Mouse (Mus musculus) lung, adult 2 months (tissue): ENCODE results near the gene Olfr1370. TPM values are rescaled to one million over a fixed set of nuclear protein-coding genes. Genes with fewer than 3 reads are reported as not detected.
"Not testable (repeated sequence)": the region's sequence is repeated elsewhere in the genome, so short reads cannot be mapped to it uniquely, and the experiment has no call there.

Source experiments
- DNase-seq: peaks from one replicate; pipeline ENCODE4 v3.0.0; 2022
- H3K4me1 ChIP-seq: fragments of 200-500 bp; 2 replicates; pipeline ENCODE4 v1.6.1; 2011; ENCODE audit warnings: low read length; ENCODE audit not compliant: control insufficient read depth, insufficient read depth
- H3K4me3 ChIP-seq: fragments of 200-500 bp; replicated peaks from 2 replicates; pipeline ENCODE3; 2011; ENCODE audit warnings: low read depth, mild to moderate bottlenecking, control low read depth, low read length; ENCODE audit errors: extremely low read depth
- CTCF ChIP-seq: fragments of 200-500 bp; IDR thresholded peaks from 2 replicates; pipeline ENCODE4 v1.5.1; 2011; ENCODE audit warnings: mild to moderate bottlenecking, low read length, control low read depth; ENCODE audit not compliant: insufficient read depth
- POLR2A ChIP-seq: fragments of 200-500 bp; IDR thresholded peaks from 2 replicates; pipeline ENCODE4 v1.6.1; 2011; ENCODE audit warnings: low read depth, mild to moderate bottlenecking, control low read depth, low read length, borderline replicate concordance; ENCODE audit errors: extremely low read depth
- WGBS: fragments of 180-500 bp; shearing (Covaris S2); methylation state at CpG from one replicate; pipeline ENCODE4 v1.1.7; 2018; 5-methylcytosine and 5-hydroxymethylcytosine counted together
- polyA plus RNA-seq: library from polyadenylated mRNA; depleted of rRNA; stranded (reverse); fragments of >200 nt; gene quantifications from 2 replicates; pipeline ENCODE4 v1.2.3, GENCODE M21; 2012; rRNA removed

Gene Olfr1370
- not detected in 2 replicates for polyA plus RNA-seq

DNA sequence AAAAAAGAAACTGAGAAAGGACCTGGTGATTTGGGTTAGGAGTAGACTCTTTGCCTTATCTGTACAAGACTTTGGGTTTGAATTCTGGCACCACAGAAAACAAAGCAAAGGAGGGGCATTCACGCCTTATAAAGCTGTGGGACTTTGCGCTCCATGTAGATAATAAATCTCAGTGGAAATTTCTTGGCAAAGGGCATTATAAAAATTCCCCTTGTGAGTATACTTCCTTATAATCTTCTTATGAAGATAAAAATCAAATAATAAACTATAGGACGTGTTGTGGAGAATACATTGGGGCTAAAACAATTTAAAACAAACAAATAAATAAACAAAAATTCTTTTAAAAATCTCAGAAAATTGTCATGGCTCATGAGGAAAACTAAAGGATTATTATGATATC lies at the start of gene Olfr1370:
Gene Olfr1370, minus strand, starts transcription at position 101 of the 400 bp plus-strand sequence.
- Histone ChIP-seq H3K4me3 (no peak within 1 kb of the TSS), H3K4me1 (no peaks in the 10 kb centered on the region)
- no peak for TF ChIP-seq POLR2A
- no peak for TF ChIP-seq CTCF
- 68% methylated on average over 3 of the region's 3 CpGs for whole genome bisulfite sequencing
- no peak for DNase-seq

DNA sequence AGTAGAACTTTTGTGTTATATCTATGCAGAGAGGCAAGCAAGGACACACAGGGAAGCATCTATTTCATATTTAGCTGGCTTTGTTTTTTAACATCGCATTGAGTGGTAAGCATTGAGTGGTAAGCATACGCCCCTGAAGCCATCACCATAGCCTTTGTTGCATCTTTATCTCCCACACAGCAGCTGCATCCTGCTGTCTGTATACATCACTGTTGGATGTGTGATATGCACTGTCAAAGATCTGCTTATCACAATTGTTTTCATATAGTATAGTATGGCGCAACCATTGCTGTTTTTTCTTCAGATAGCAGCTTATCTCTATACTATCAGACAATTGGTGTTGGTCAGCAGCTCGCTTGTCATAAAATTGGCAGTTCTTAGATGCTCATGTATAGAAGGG lies 39.4 kb upstream of the Olfr1370 start:
- WGBS, result 56% methylated on average over 4 of the region's 4 CpGs

GRCm38 (mm10) chr13:21111183-21111582 lies 36.4 kb upstream of the Olfr1370 start, which contains the start of gene Olfr1369-ps1:
Gene Olfr1369-ps1 (plus strand): TSS chr13:21111483.
- not testable (repeated sequence) for DNase-seq, H3K4me1 ChIP-seq, H3K4me3 ChIP-seq
- WGBS, result 75% methylated on average over 3 of the region's 3 CpGs

More for the DNA sequence above, 39.4 kb upstream of the Olfr1370 start:
- TF ChIP-seq CTCF, result no peak
- no peak for TF ChIP-seq POLR2A
- DNase-seq, result no peak
- H3K4me1 ChIP-seq, result no peaks in the 10 kb centered on the region
- no peak overlapping the region for H3K4me3 ChIP-seq

DNA sequence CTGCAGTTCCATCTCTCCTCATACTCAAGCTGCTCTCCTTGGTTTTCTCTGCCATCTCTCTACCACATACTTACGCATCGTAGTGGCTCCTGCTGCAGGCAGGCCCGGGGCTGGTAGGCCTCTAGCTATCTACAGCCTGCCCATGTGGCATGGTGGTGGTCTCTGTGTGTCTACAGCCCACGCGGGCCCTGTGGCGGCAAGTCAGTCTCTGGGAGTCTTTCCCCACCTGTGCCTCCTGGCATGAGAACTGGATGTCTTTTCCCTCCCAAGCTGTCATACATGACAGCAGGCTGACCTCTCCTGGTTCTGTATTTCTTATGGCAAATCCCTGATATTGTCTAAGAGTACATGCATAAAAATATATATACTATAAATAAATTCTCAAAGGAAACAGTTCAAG lies 35.7 kb upstream of the Olfr1370 start:
- H3K4me1 ChIP-seq, result no peaks in the 10 kb centered on the region
- WGBS, result 90% methylated on average over 6 of the region's 6 CpGs
- no peak for TF ChIP-seq CTCF
- TF ChIP-seq POLR2A, result no peak

GRCm38 (mm10) chr13:21109759-21110158 lies 35.0 kb upstream of the Olfr1370 start:
- DNase-seq, result no peak
- no peak overlapping the region for H3K4me3 ChIP-seq

More for the DNA sequence above, 35.7 kb upstream of the Olfr1370 start:
- H3K4me3 ChIP-seq, result no peak overlapping the region
- no peak for DNase-seq

GRCm38 (mm10) chr13:21082686-21083085 lies 7.9 kb upstream of the Olfr1370 start:
- no peaks in the 10 kb centered on the region for H3K4me1 ChIP-seq
- no peak for DNase-seq
- H3K4me3 ChIP-seq, result no peak overlapping the region
- TF ChIP-seq CTCF (no peak), POLR2A (no peak)
- 42% methylated on average over 2 of the region's 2 CpGs for WGBS

More at GRCm38 (mm10) chr13:21109759-21110158, 35.0 kb upstream of the Olfr1370 start:
- TF ChIP-seq CTCF, result no peak
- TF ChIP-seq POLR2A, result no peak
- WGBS, result 88% methylated on average over 3 of the region's 3 CpGs
- no peaks in the 10 kb centered on the region for H3K4me1 ChIP-seq

- TF ChIP-seq POLR2A (no peak), CTCF (no peak)
- H3K4me1 ChIP-seq, result no peaks in the 10 kb centered on the region
- DNase-seq, result no peak
- no peak overlapping the region for H3K4me3 ChIP-seq
- WGBS, result 81% methylated on average over 2 of the region's 2 CpGs
These were observed 8.7 kb downstream of the Olfr1370 start for GRCm38 (mm10) chr13:21066021-21066420.

DNA sequence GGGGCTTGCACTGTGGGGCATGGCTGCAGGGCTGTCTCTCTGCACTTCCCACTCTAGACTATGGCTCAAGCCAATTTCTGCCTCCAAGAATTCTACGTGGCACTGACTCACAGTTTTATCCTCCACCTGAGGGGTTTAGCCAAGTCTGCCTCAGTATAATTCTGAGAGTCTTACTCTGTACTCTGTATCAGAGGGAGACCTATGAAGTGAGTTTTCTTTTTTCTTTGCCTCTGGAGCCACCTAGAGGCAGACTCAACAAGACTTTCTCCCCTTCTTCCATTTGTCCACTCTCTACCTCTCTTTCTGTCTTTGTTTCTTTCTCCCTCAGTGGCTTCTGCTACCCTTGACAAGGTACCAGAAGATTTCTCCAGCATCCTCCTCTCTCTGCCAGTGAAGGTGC lies 24.6 kb downstream of the Olfr1370 start:
- Histone ChIP-seq H3K4me3 (no peak overlapping the region), H3K4me1 (no peaks in the 10 kb centered on the region)
- WGBS, result 44% methylated on average over 1 of the region's 1 CpGs
- no peak for DNase-seq
- TF ChIP-seq CTCF (no peak), POLR2A (no peak)

DNA sequence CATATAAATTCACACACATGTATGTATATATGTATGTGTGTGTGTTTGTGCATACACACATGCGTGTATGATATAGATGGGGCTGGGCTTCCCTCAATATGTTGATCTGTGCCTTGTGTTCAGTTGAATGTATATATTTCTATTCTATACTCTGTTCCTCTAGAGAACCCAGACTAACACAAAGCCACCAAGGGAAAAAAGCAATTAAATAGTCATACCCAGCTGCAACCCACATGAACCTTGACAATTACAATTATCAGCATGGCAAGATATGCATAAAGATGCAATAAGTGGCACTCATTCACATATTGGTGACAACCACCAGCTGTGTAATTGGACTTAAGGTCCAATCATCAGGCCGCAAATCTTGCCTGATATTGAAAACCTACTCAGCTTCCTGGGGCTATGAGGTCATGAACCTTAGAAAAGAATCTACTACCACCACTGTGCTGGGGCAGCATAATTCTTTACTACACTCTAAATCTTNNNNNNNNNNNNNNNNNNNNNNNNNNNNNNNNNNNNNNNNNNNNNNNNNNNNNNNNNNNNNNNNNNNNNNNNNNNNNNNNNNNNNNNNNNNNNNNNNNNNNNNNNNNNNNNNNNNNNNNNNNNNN lies 34.1 kb downstream of the Olfr1370 start:
- WGBS, result 86% methylated on average over 2 of the region's 2 CpGs
- no peak for DNase-seq
- Histone ChIP-seq H3K4me1 (no peaks in the 10 kb centered on the region), H3K4me3 (no peak overlapping the region)
- TF ChIP-seq CTCF (no peak), POLR2A (no peak)

DNA sequence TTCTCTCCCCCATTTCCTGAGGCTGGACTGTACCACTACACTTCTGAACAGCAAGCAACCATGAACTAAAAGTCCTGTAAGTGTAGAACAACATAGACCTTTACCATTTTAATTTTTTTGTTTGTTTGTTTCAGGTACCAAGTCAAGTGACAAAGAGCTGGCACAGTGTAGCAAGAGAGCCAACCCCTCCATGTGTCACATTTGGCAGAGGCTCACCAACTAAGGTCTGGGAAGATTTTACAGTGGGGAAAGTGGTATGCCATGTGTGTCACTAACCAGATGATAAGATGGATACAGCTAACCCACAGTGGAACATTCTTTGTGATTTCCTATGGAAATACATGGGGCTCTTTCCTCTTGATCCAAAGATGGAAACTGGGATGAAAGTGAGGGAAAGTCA lies 38.8 kb downstream of the Olfr1370 start:
- no peaks in the 10 kb centered on the region for H3K4me1 ChIP-seq
- H3K4me3 ChIP-seq, result no peak overlapping the region
- no peak for DNase-seq
- no peak for TF ChIP-seq POLR2A
